Comparison of ENCODE assay signal across 7 mouse cellular contexts in the genomic region with DNA sequence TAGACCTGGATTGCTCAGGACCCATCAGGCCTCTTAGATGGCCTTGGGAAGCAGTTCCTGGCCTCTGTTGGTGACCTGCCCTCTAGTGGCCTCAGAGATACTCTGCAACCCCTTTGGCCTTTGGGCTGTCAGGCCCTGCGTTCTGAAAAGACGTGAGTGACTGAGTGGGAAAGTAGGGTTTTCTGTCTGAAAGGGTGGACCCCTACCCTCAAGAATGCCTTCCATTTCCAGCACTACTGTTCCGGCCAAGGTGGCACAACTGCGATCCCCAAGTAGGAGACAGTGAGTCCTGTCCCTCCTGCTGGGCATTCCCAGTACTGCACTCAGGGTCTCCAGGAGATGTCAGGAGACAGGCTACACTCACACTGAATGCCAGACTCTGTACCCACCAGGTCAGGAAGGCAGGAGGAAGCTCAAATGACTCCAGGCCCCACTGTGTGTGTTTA. TPM values are rescaled to one million over a fixed set of nuclear protein-coding genes. Genes with fewer than 3 reads are reported as not detected.
DNase-seq lines count a peak whose midpoint lies in the region; ATAC-seq lines count a peak whose summit lies in the region.

No protein-coding gene starts in this region.

- H3K4me1 ChIP-seq in hindbrain, embryonic 14.5 days (replicated peaks; ENCODE audit: control insufficient read depth, insufficient read depth, low read length) = no peaks in the 10 kb centered on the region
- H3K4me1 ChIP-seq in midbrain, embryonic 11.5 days (ENCODE audit: control insufficient read depth, insufficient read depth, low read length) = peaks cover 2% of the 10 kb centered on the region; the same call in 1 of the 2 replicates

- WGBS in hindbrain, embryonic 14.5 days = 9% methylated on average over 4 of the region's 4 CpGs
- WGBS in midbrain, embryonic 11.5 days = 13% methylated on average over 4 of the region's 4 CpGs

- H3K36me3 ChIP-seq in hindbrain, embryonic 14.5 days (replicated peaks; ENCODE audit: control insufficient read depth, insufficient read depth) = no peaks in the 10 kb centered on the region
- H3K36me3 ChIP-seq in midbrain, embryonic 11.5 days (ENCODE audit: control insufficient read depth, insufficient read depth, low read length) = no peaks in the 10 kb centered on the region

- no peak overlapping the region for H3K9ac ChIP-seq in hindbrain, embryonic 14.5 days
- H3K9ac ChIP-seq in midbrain, embryonic 11.5 days (ENCODE audit: low read length) = no peak overlapping the region

- peak; percentile 80 for DNase-seq in R1 (ENCODE audit: low read depth, low spot score)
- DNase-seq in cerebellum, adult 18-20 months = peak; percentile 50 to 59
- peak; percentile 58 for DNase-seq in hindbrain, embryonic 14.5 days (ENCODE audit: low spot score)
- DNase-seq in left cerebral cortex, postnatal 4 days = peak; percentile 77
- peak; percentile 98 for DNase-seq in midbrain, embryonic 11.5 days (ENCODE audit: low spot score, missing footprints)
- DNase-seq in spleen, adult 12 weeks (ENCODE audit: low spot score) = peak; percentile 28

- H3K9me3 ChIP-seq in hindbrain, embryonic 14.5 days (ENCODE audit: control insufficient read depth, low read length) = no peaks in the 10 kb centered on the region
- H3K9me3 ChIP-seq in midbrain, embryonic 11.5 days (ENCODE audit: control insufficient read depth, low read length) = no peaks in the 10 kb centered on the region

- intact Hi-C loops in left cerebral cortex, postnatal 4 days (cut with DNase I) = no loop called here

- H3K4me3 ChIP-seq in hindbrain, embryonic 14.5 days (replicated peaks; ENCODE audit: low read length) = no peak overlapping the region
- H3K4me3 ChIP-seq in midbrain, embryonic 11.5 days (ENCODE audit: low read depth, low read length) = no peak overlapping the region

- no peak overlapping the region for H3K4me2 ChIP-seq in hindbrain, embryonic 14.5 days (replicated peaks)
- no peak overlapping the region for H3K4me2 ChIP-seq in midbrain, embryonic 11.5 days

- no peak overlapping the region for H3K27ac ChIP-seq in hindbrain, embryonic 14.5 days
- no peak overlapping the region for H3K27ac ChIP-seq in midbrain, embryonic 11.5 days (ENCODE audit: low read depth, low read length)

- no peaks in the 10 kb centered on the region for H3K27me3 ChIP-seq in hindbrain, embryonic 14.5 days (ENCODE audit: control insufficient read depth, insufficient read depth, low read length)
- no peaks in the 10 kb centered on the region for H3K27me3 ChIP-seq in midbrain, embryonic 11.5 days (ENCODE audit: control insufficient read depth, insufficient read depth, low read length)

- ATAC-seq in frontal cortex, adult (ENCODE audit: low TSS enrichment) = 0 out of 2 replicates have a peak, but pooled peaks have one; percentile 48
- ATAC-seq in hindbrain, embryonic 14.5 days (ENCODE audit: low FRiP score) = peak; percentile 54; the same call in 1 of the 2 replicates
- peak; percentile 70 for ATAC-seq in midbrain, embryonic 11.5 days (ENCODE audit: low FRiP score)

RNA-seq across cellular contexts. Expression of a gene that starts 51.8 kb away (rescaled TPM):
- not detected in 2 replicates for polyA plus RNA-seq in hindbrain, embryonic 14.5 days (2014; fragmentation: Nextera tagmentation; extraction: Ambion mirVana)
- total RNA-seq in left cerebral cortex, postnatal 4 days (2021) = 10 to 100 TPM; 41.1 to 50.2 TPM
- polyA plus RNA-seq in midbrain, embryonic 11.5 days (2014; fragmentation: Nextera tagmentation; extraction: Ambion mirVana) = 2.7 and 3.6 TPM in 2 replicates

Comparison
In these comparisons a context has a peak if more than half of its experiments do, and no peak if none do; other contexts are left out.
1. DNase-seq: peak in every context shown above with its lines; median percentile 98 in midbrain, embryonic 11.5 days; 80 in R1; 77 in left cerebral cortex, postnatal 4 days; 58 in hindbrain, embryonic 14.5 days; 54 in cerebellum, adult 18-20 months; 28 in spleen, adult 12 weeks.